Mouse (Mus musculus) brain, embryonic 14.5 days (tissue): ENCODE measurements around the gene Tram2. TPM values are rescaled to one million over a fixed set of nuclear protein-coding genes. Genes with fewer than 3 reads are reported as not detected.

ENCODE experiments used
- DNase-seq: peaks from one replicate; pipeline ENCODE4 v3.0.0-alpha.2; 2011; ENCODE audit warnings: low read depth
- CTCF ChIP-seq: fragments of 200-500 bp; IDR thresholded peaks from 2 replicates; pipeline ENCODE4 v1.5.1; 2012; ENCODE audit warnings: inconsistent platforms, mild to moderate bottlenecking, moderate library complexity, borderline replicate concordance; ENCODE audit not compliant: insufficient read depth, insufficient read length; ENCODE audit errors: extremely low read depth
- POLR2A ChIP-seq: fragments of 200-500 bp; IDR thresholded peaks from 2 replicates; pipeline ENCODE4 v1.6.1; 2012; ENCODE audit warnings: mild to moderate bottlenecking, inconsistent platforms, borderline replicate concordance; ENCODE audit not compliant: poor library complexity, insufficient read depth, insufficient read length, severe bottlenecking; ENCODE audit errors: extremely low read depth
- polyA plus RNA-seq: library from polyadenylated mRNA; depleted of rRNA; stranded (reverse); fragments of >200 nt; gene quantifications from 2 replicates; pipeline ENCODE4 v1.2.3, GENCODE M21; 2012; rRNA removed

Tram2 gene
- polyA plus RNA-seq, 1 experiment, result 5.2 TPM

- TF ChIP-seq CTCF (peak; percentile 22; the same call in 1 of the 2 replicates), POLR2A (no peak)
- peak; percentile 29 for DNase-seq
Measured at GRCm38 (mm10) chr1:20984103-20984502, 94.9 kb downstream of the Tram2 start.

- DNase-seq, result no peak
- TF ChIP-seq POLR2A (no peak), CTCF (no peak)
Measured at GRCm38 (mm10) chr1:20981764-20982163, 97.3 kb downstream of the Tram2 start.

DNA sequence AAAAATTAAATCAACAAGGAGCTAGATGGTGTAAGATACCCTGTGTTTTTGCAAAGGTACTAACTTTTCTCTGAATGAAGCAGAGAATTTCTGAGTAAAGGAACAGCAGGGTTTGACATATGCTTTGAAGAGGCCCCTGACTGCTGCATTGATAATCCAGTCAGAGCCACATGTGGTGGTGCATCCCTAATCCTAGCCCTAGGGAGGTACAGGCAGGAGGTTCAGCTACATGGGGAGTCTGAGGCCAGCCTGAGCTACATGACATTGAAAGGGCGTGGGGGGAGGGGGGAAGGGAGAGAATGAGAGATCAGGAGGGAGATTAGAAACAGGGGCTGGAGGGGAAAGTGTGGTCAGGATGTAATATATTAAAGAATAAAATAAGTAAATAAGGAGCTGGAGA, 98.5 kb downstream of the Tram2 start:
- DNase-seq, result no peak
- TF ChIP-seq CTCF, result no peak
- no peak for TF ChIP-seq POLR2A

DNA sequence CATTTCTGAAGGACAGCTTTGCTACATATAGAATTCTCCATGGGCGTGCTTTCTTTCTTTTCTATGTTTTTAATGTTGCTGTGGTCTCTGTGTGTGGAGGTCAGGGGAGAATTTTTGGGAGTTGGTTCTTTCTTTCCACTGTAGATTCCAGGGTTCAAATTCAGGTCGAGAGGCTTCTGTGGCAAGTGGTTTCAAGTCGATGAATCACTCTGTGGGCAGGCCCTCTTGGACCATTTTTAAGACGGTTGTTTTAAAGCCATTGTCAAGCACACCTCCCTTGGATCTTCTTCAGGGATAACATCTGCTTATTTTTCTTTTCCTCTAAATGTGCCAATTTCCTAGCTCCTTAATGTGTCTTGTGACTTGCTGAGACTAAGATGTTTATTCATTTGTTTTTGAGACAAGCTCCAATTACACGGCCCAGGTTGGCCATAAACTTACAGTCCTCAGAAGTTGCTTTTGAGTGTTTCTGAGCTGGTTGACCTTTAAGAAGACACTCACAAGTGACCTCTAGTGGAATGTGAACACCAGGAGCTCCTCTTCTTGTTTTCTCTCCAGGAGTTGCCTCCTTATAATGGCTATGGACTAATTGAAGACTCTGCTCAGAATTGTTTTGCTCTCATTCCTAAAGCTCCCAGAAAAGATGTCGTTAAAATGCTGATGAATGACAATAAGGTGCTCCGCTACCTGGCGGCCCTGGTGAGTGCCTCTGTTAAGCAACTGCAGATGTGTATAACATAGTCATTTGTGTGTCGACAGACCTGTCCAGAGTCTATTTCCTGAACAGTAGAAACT, 104.5 kb downstream of the Tram2 start:
- TF ChIP-seq CTCF, result no peak
- no peak for TF ChIP-seq POLR2A
- DNase-seq, result no peak

DNA sequence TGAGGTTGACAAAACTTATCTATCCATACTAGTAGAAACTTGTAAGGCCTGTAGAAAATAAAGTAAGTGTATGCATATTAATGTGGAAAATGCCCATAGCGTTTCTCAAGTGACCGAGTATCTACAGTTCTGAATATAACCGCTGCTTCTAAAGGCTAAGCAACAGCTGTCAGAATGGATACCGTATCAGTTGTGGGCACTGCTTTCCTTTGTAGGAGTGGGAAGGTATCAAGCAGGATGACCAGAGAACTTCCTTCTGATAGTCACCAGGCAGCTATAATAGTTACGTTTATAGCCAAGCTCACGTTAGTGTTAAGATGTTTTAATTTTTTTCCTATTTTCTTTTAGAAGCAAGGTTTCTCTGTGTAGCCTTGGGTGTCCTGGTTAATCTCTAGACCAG, 105.6 kb downstream of the Tram2 start:
- TF ChIP-seq CTCF (no peak), POLR2A (no peak)
- no peak for DNase-seq

- DNase-seq, result no peak
- no peak for TF ChIP-seq CTCF
- TF ChIP-seq POLR2A, result no peak
Measured at GRCm38 (mm10) chr1:20969642-20970041, 109.4 kb downstream of the Tram2 start.

DNA sequence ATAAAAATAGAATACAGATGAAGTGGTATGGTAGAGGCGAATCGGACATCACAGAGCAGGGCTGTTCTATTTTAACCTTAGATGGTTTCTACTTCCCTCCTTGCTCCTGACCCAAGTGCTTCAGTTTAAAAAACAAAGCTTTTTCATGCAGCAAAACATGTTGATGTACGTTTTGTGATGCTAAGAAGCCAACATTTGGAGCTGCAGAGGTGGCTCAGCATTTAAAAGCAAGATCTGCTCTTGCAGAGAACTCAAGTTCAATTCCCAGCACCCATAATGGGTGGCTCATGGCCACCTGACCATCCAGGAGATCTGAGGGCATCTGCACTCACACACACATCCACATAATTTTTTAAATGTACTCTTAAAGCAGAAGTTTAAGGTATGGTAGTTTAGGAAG, 124.2 kb downstream of the Tram2 start:
- no peak for DNase-seq
- no peak for TF ChIP-seq POLR2A
- TF ChIP-seq CTCF, result no peak

DNA sequence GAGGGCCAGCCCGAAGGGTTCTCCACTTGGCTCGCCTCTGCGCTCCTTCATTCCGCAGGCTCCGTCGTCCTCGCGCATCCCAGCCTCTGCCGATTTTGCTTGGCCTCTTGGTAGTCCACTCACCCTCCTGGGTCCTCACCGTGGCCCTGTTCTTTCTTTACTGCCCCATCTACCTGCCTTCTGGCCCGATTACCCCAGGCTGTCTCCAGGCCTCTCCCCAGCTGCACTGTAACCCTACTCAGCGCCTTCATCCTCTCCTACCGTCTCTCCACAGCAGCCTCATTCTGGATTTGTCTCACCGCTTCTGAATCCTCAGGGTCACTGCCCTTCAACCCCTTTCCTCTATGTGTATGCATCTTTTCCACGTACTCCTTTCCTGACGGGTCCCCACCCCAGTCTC, 127.2 kb downstream of the Tram2 start:
- no peak for DNase-seq
- TF ChIP-seq CTCF (no peak), POLR2A (no peak)

DNA sequence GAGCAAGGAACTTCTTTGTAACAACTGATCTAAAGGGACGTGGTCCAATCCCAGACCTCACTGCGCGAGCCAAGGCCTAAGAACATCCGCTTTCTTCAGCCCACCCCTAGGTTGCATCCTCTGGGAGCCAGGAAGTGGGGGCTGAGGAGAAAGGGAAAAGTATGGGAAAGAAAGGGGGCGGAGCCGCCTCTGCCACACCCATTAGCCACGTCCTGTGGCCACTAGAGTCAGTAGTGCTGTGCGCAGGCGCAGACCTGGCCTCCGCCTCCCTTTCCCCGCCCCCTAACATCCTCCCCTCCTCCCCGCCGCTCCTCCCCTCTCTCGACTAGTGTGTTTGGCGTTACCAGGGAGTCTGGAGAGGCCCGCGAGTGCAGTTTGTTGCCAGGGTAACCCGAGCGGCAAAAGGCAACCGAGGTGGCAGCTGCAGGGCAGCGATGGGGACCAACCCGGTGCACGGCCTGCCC, 127.7 kb downstream of the Tram2 start, which contains the start of gene Efhc1:
TSS of gene Efhc1 (plus strand) at position 327 of the 464 bp plus-strand sequence.
- peak; percentile 98 for DNase-seq
- TF ChIP-seq CTCF (no peak; the same call in 1 of the 2 replicates), POLR2A (peak; percentile 19; the same call in 1 of the 2 replicates)

Other genes with a start within 250 kb of the Tram2 start
- 22.8 and 30.7 TPM in 2 replicates for gene Paqr8, start 188.6 kb downstream of the Tram2 start, polyA plus RNA-seq
- gene Efhc1, start 127.6 kb downstream of the Tram2 start, polyA plus RNA-seq, result 2.3 and 2.7 TPM in 2 replicates
- 11.3 and 14.9 TPM in 2 replicates for gene Tmem14a, start 139.3 kb upstream of the Tram2 start, polyA plus RNA-seq
- 0.36 and 0.43 TPM in 2 replicates for gene Gsta3, start 161.4 kb upstream of the Tram2 start, polyA plus RNA-seq